Mouse (Mus musculus): ENCODE measurements around the gene Mad2l2.

GRCm38 (mm10) chr4:148140098-148141011 is 10.2 kb downstream of the Mad2l2 start:
- TF ChIP-seq CTCF (IDR thresholded peaks at IDR 0.05; ENCODE audit: extremely low read depth, insufficient read depth, insufficient read length, insufficient replicate concordance), result peak; percentile 64; the same call in 1 of the 2 replicates
- no peak; the same call in 1 of the 2 replicates for TF ChIP-seq POLR2A (IDR thresholded peaks at IDR 0.05; ENCODE audit: low read depth, low read length)
